Mouse (Mus musculus): ENCODE measurements around the gene Pan2. TPM values are rescaled to one million over a fixed set of nuclear protein-coding genes. Genes with fewer than 3 reads are reported as not detected.
"Not testable (repeated sequence)": the region's sequence is repeated elsewhere in the genome, so short reads cannot be mapped to it uniquely, and the experiment has no call there.

Gene Pan2
- polyA plus RNA-seq (2015; fragmentation: Nextera tagmentation; extraction: Ambion mirVana) = 27.1 and 31.2 TPM in 2 replicates

- 2% methylated on average over 37 of the region's 37 CpGs for WGBS
- ATAC-seq (ENCODE audit: insufficient read depth, low FRiP score, low read depth) = peak; percentile 98
These were observed at the start of gene Pan2 for GRCm38 (mm10) chr10:128303126-128304021. Gene Pan2, plus strand, starts transcription at chr10:128303335.

DNA sequence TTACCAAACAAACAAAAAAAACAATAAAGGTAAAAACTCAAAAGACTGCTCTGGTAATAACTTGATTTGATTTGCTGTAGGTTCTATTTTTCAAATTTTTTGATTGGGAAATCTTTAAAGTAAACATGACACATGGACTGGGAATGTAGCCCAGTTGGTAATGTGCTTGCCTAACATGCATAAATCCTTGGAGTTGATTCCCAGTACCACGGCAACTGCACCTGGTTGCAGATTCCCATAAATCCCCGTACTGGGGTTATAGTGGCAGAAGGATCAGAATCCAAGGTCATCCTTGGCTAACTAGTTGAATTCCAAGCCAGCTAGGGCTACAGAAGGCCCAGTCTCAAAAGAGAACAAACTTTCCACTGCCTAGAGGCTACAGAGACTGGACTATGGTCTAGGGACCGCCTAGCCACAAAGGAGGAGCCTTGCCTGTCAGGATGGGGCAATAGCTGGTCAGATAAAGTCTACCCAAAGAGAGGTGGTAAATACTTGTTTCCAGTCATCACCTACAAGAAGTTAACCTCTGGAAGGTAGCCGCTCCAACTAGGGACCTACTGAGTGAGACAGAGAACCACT lies 49.4 kb upstream of the Pan2 start, which contains the start of gene Apon:
Gene Apon, plus strand, starts transcription at position 420 of the 579 bp plus-strand sequence.
- no peak within 1 kb of the TSS for H3K9ac ChIP-seq
- H3K9me3 ChIP-seq = no peaks in the 10 kb centered on the region
- WGBS = 76% methylated on average over 4 of the region's 4 CpGs
- H3K4me2 ChIP-seq = no peak within 1 kb of the TSS
- ATAC-seq (ENCODE audit: insufficient read depth, low FRiP score, low read depth) = no peak
- no peak within 1 kb of the TSS for H3K4me3 ChIP-seq (replicated peaks)
- no peak within 1 kb of the TSS for H3K27ac ChIP-seq
- no peaks in the 10 kb centered on the region for H3K4me1 ChIP-seq
- H3K27me3 ChIP-seq (replicated peaks) = no peaks in the 10 kb centered on the region
- H3K36me3 ChIP-seq = peaks cover 24% of the 10 kb centered on the region

More at GRCm38 (mm10) chr10:128303126-128304021, at the start of gene Pan2:
- Histone ChIP-seq H3K9me3 (no peaks in the 10 kb centered on the region), H3K27me3 (replicated peaks) (no peaks in the 10 kb centered on the region), H3K36me3 (0 out of 2 replicates have a peak, but pooled peaks cover 6% of the 10 kb centered on the region), H3K4me1 (peaks cover 14% of the 10 kb centered on the region), H3K4me3 (replicated peaks) (peak within 1 kb of the TSS; percentile 64), H3K27ac (peak within 1 kb of the TSS; percentile 98), H3K4me2 (peak within 1 kb of the TSS; percentile 74), H3K9ac (peak within 1 kb of the TSS; percentile 61)

DNA sequence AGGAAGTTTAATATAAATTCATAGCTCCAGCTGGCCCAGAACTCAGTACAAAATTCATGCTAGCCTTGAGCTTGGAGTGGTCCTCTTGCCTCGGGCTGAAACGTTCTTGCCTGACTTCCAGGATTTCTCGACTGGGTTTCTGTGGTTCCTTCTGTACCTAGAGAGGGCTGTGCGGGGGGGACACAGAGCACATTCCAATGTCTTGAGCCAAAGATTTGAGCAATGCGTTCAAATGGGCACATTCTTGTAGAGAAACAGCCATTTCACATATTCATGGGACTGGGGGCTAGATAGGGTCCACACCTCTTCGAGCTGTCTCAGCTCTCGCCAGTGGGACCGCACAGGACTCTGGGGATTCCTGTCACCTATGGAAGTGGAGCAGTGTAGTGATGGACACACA lies 47.2 kb upstream of the Pan2 start:
- no peaks in the 10 kb centered on the region for H3K4me1 ChIP-seq
- no peak overlapping the region for H3K4me2 ChIP-seq
- H3K27ac ChIP-seq = no peak overlapping the region
- H3K9me3 ChIP-seq = no peaks in the 10 kb centered on the region
- no peak overlapping the region for H3K4me3 ChIP-seq (replicated peaks)
- peaks cover 4% of the 10 kb centered on the region for H3K36me3 ChIP-seq
- 82% methylated on average over 8 of the region's 8 CpGs for WGBS
- H3K9ac ChIP-seq = no peak overlapping the region
- no peak for ATAC-seq (ENCODE audit: insufficient read depth, low FRiP score, low read depth)
- no peaks in the 10 kb centered on the region for H3K27me3 ChIP-seq (replicated peaks)

DNA sequence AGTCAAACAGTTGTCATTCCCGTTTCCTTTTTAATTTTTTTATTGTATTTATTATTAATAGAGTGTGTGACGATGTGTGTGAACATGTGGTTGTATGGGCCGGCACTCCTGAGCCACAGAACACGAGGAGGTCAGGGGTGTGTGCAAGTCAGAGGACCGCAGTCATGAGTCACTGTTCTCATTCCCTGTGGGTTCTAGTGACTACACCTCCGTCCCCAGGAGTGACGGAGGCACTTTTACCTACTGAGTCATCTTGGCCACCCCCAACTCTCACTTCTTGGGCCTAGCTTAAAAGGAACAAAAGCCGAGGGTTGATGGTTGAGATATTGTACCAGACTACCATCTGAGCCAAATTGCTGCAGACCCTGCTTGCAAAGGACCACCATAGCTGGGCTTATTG lies 46.8 kb upstream of the Pan2 start:
- no peak for ATAC-seq (ENCODE audit: insufficient read depth, low FRiP score, low read depth)
- no peaks in the 10 kb centered on the region for H3K4me1 ChIP-seq
- no peak overlapping the region for H3K9ac ChIP-seq
- no peaks in the 10 kb centered on the region; the same call in 1 of the 2 replicates for H3K36me3 ChIP-seq
- H3K4me2 ChIP-seq = no peak overlapping the region
- WGBS = 86% methylated on average over 8 of the region's 8 CpGs
- H3K27me3 ChIP-seq (replicated peaks) = no peaks in the 10 kb centered on the region
- H3K4me3 ChIP-seq (replicated peaks) = no peak overlapping the region
- no peak overlapping the region for H3K27ac ChIP-seq
- no peaks in the 10 kb centered on the region for H3K9me3 ChIP-seq

- ATAC-seq (ENCODE audit: insufficient read depth, low FRiP score, low read depth) = peak; percentile 22; the same call in 1 of the 2 replicates
These were observed 44.2 kb upstream of the Pan2 start for GRCm38 (mm10) chr10:128258953-128259352.

DNA sequence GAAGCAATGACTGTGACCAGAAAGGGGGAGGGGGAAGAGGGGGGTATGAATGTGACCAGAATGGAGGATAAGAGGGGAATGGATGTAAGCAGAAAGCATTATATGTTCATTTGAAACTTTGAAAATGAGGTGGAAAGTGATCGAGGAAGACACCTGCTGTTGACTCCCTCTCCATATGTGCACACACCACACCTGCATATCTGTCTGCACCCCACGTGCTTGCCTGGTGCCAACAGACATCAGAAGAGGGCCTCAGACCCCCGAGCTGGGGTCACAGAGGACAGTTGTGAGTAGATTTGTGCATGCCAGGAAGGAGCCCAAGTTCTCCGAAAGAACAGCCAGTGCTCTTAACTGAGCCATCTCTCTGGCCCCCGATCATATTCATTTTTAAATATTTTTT lies 43.2 kb upstream of the Pan2 start:
- no peaks in the 10 kb centered on the region for H3K9me3 ChIP-seq
- H3K4me2 ChIP-seq = no peak overlapping the region
- H3K4me1 ChIP-seq = no peaks in the 10 kb centered on the region
- no peaks in the 10 kb centered on the region for H3K36me3 ChIP-seq
- no peaks in the 10 kb centered on the region for H3K27me3 ChIP-seq (replicated peaks)
- WGBS = 81% methylated on average over 5 of the region's 5 CpGs
- H3K27ac ChIP-seq = no peak overlapping the region
- H3K4me3 ChIP-seq (replicated peaks) = no peak overlapping the region
- no peak for ATAC-seq (ENCODE audit: insufficient read depth, low FRiP score, low read depth)
- H3K9ac ChIP-seq = no peak overlapping the region

More at GRCm38 (mm10) chr10:128258953-128259352, 44.2 kb upstream of the Pan2 start:
- H3K27me3 ChIP-seq (replicated peaks) = no peaks in the 10 kb centered on the region
- H3K4me1 ChIP-seq = no peaks in the 10 kb centered on the region
- H3K9ac ChIP-seq = no peak overlapping the region
- 57% methylated on average over 4 of the region's 4 CpGs for WGBS
- H3K9me3 ChIP-seq = no peaks in the 10 kb centered on the region
- H3K27ac ChIP-seq = no peak overlapping the region
- no peak overlapping the region for H3K4me3 ChIP-seq (replicated peaks)
- no peaks in the 10 kb centered on the region for H3K36me3 ChIP-seq
- H3K4me2 ChIP-seq = no peak overlapping the region

DNA sequence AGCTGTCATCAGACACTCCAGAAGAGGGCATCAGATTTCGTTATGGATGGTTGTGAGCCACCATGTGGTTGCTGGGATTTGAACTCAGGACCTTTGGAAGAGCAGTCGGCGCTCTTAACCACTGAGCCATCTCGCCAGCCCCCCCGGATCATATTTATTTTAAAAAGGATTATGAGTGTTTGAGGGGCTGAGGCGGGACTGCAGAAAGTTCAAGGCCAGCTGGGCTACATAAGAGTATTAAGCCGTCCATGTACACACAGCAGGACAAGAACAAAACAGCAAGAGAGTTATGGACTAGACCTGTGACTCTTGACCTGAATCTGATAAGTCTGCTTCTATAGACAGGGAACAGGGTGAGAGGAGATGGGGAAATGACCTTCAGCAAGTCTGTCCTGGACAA lies 42.8 kb upstream of the Pan2 start:
- ATAC-seq (ENCODE audit: insufficient read depth, low FRiP score, low read depth); H3K9ac ChIP-seq; H3K9me3 ChIP-seq; H3K36me3 ChIP-seq; H3K27ac ChIP-seq; H3K27me3 ChIP-seq (replicated peaks); H3K4me2 ChIP-seq; H3K4me1 ChIP-seq; H3K4me3 ChIP-seq (replicated peaks): not testable (repeated sequence)
- WGBS = 65% methylated on average over 7 of the region's 7 CpGs

DNA sequence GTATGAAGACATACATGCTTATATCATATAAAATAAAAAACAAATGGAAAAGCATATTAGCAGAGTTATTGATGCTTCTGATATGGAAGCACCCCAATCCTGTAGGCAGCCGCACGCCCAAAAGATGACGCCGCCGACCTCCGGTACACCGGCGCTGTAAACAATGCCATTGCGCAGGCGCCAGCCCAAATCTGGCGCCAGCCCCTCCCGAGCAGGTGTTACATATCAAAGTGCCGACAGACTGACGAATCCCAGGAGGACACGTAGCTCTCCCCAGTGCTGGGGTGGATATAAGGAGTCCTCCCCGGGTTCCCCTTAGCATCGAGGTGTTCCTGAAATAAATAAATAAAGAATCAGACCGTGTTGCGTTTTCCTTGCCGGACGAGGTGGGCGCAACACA lies 40.8 kb upstream of the Pan2 start:
- H3K4me2 ChIP-seq = no peak overlapping the region
- H3K9me3 ChIP-seq = no peaks in the 10 kb centered on the region
- H3K27ac ChIP-seq = no peak overlapping the region
- H3K4me3 ChIP-seq (replicated peaks) = no peak overlapping the region
- H3K9ac ChIP-seq = no peak overlapping the region
- H3K36me3 ChIP-seq = no peaks in the 10 kb centered on the region
- H3K4me1 ChIP-seq = no peaks in the 10 kb centered on the region
- 74% methylated on average over 22 of the region's 22 CpGs for WGBS
- ATAC-seq (ENCODE audit: insufficient read depth, low FRiP score, low read depth) = no peak
- H3K27me3 ChIP-seq (replicated peaks) = no peaks in the 10 kb centered on the region

- WGBS = 77% methylated on average over 6 of the region's 6 CpGs
- Histone ChIP-seq H3K4me2 (no peak overlapping the region), H3K4me1 (no peaks in the 10 kb centered on the region), H3K36me3 (no peaks in the 10 kb centered on the region), H3K27me3 (replicated peaks) (no peaks in the 10 kb centered on the region), H3K27ac (no peak overlapping the region), H3K9ac (no peak overlapping the region), H3K9me3 (no peaks in the 10 kb centered on the region), H3K4me3 (replicated peaks) (no peak overlapping the region)
- no peak for ATAC-seq (ENCODE audit: insufficient read depth, low FRiP score, low read depth)
These were observed 39.5 kb upstream of the Pan2 start for GRCm38 (mm10) chr10:128263393-128264310.

DNA sequence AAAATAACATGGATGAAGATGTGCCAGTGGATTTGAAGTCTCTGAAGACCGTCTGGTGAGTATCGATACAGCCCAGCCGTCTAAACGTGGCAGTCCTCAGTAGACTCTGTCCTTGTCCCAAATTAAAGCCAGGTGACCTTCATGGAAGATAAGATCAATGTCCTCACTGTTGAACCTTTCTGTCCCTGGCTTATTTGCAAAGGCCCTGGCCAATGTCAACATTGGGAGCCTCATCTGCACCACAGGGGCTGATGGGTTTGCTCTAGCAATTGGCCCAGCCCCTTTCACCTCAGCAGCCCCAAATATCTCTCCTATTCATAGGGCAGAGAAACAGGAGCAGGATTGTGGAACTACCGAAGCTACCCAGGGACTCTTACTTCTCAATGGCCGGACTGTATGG lies 34.8 kb upstream of the Pan2 start, which contains the start of gene Apof:
Gene Apof, plus strand, starts transcription at position 301 of the 400 bp plus-strand sequence.
- Histone ChIP-seq H3K4me2 (no peak within 1 kb of the TSS), H3K4me1 (no peaks in the 10 kb centered on the region), H3K27ac (no peak within 1 kb of the TSS), H3K9me3 (no peaks in the 10 kb centered on the region), H3K36me3 (no peaks in the 10 kb centered on the region), H3K27me3 (replicated peaks) (no peaks in the 10 kb centered on the region), H3K4me3 (replicated peaks) (no peak within 1 kb of the TSS), H3K9ac (no peak within 1 kb of the TSS)
- WGBS = 69% methylated on average over 6 of the region's 6 CpGs
- ATAC-seq (ENCODE audit: insufficient read depth, low FRiP score, low read depth) = no peak

- no peaks in the 10 kb centered on the region for H3K4me1 ChIP-seq
- no peaks in the 10 kb centered on the region for H3K9me3 ChIP-seq
- H3K4me3 ChIP-seq (replicated peaks) = no peak overlapping the region
- peak overlapping the region; percentile 71; the same call in 1 of the 2 replicates for H3K4me2 ChIP-seq
- no peak overlapping the region for H3K27ac ChIP-seq
- H3K9ac ChIP-seq = no peak overlapping the region
- H3K36me3 ChIP-seq = no peaks in the 10 kb centered on the region
- no peak for ATAC-seq (ENCODE audit: insufficient read depth, low FRiP score, low read depth)
- H3K27me3 ChIP-seq (replicated peaks) = no peaks in the 10 kb centered on the region
- WGBS = 89% methylated on average over 16 of the region's 16 CpGs
These were observed 33.8 kb upstream of the Pan2 start for GRCm38 (mm10) chr10:128269206-128269910.
